Mouse (Mus musculus): Measurements from ENCODE around the gene Hdac10. TPM values are rescaled to one million over a fixed set of nuclear protein-coding genes. Genes with fewer than 3 reads are reported as not detected.

The Hdac10 gene
- polyA plus RNA-seq, 1 experiment from 2014 or later, result 10.7 TPM

DNA sequence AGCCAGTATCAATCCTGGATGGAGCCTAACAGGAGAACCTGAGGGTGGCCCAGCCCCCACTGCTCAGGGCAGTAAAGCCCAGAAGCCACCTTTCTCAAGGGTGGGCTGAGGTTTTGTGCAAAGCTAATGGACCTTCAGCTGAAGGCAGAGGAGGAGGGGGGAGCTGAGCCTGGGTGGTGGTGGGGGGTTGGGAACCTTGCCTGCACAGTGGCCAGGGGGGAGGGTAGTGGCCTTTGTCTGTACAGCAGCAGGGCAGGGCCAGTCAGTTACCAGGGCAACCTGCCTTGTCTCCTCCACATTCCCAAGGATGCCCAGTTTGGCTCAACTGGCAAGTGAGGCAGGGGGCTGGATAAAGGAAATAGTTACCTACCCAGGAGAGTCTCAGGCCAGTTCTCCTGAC is 23.8 kb upstream of the Hdac10 start:
- Histone ChIP-seq H3K4me1 (replicated peaks; ENCODE audit: control insufficient read depth, insufficient read depth) (peaks cover 5% of the 10 kb centered on the region), H3K4me3 (ENCODE audit: low read depth, low read length) (no peak overlapping the region)
- TF ChIP-seq EP300 (optimal IDR thresholded peaks at IDR 0.05) (no peak), CTCF (IDR thresholded peaks at IDR 0.05; ENCODE audit: low read depth) (no peak)

DNA sequence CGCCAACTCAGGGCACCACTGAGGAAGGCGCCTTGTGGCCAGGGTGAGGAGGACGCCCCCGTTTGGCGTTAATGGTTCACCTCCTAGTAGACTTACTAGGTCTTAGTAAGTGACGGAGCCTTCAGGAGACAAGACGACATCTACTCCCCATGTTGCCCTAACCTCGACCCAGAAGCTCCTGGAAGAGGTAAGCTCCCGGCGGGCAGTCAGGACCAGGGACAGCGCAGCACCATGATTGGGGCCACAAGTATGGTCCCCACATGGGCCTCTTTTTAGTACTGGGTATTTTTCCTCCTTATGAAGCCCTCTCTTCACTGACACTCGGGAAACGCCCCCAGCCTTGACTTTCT is 21.5 kb upstream of the Hdac10 start:
- Histone ChIP-seq H3K9me3 (ENCODE audit: control insufficient read depth, low read length) (no peaks in the 10 kb centered on the region), H3K36me3 (ENCODE audit: control insufficient read depth, insufficient read depth, low read length) (no peaks in the 10 kb centered on the region), H3K27ac (replicated peaks) (no peak overlapping the region), H3K27me3 (ENCODE audit: control insufficient read depth, insufficient read depth, low read length) (no peaks in the 10 kb centered on the region; the same call in 1 of the 2 replicates), H3K4me3 (ENCODE audit: low read depth, low read length) (peak overlapping the region; percentile 62), H3K4me2 (replicated peaks; ENCODE audit: low read depth) (peak overlapping the region; percentile 96), H3K4me1 (replicated peaks; ENCODE audit: control insufficient read depth, insufficient read depth) (peaks cover 5% of the 10 kb centered on the region), H3K9ac (ENCODE audit: low read length) (no peak overlapping the region)
- DNase-seq (ENCODE audit: low spot score) (peak; percentile 67), ATAC-seq (ENCODE audit: low FRiP score, low TSS enrichment) (no peak)
- WGBS, result 5% methylated on average over 13 of the region's 13 CpGs
- no peak for TF ChIP-seq EP300 (optimal IDR thresholded peaks at IDR 0.05)
- no peak; the same call in 1 of the 2 replicates for TF ChIP-seq CTCF (IDR thresholded peaks at IDR 0.05; ENCODE audit: low read depth)

More for the DNA sequence above, 23.8 kb upstream of the Hdac10 start:
- Histone ChIP-seq H3K4me2 (replicated peaks; ENCODE audit: low read depth) (no peak overlapping the region), H3K36me3 (ENCODE audit: control insufficient read depth, insufficient read depth, low read length) (peaks cover 19% of the 10 kb centered on the region), H3K9ac (ENCODE audit: low read length) (no peak overlapping the region), H3K27ac (replicated peaks) (no peak overlapping the region), H3K9me3 (ENCODE audit: control insufficient read depth, low read length) (no peaks in the 10 kb centered on the region), H3K27me3 (ENCODE audit: control insufficient read depth, insufficient read depth, low read length) (no peaks in the 10 kb centered on the region; the same call in 1 of the 2 replicates)
- DNase-seq (ENCODE audit: low spot score) (no peak), ATAC-seq (ENCODE audit: low FRiP score, low TSS enrichment) (no peak)

DNA sequence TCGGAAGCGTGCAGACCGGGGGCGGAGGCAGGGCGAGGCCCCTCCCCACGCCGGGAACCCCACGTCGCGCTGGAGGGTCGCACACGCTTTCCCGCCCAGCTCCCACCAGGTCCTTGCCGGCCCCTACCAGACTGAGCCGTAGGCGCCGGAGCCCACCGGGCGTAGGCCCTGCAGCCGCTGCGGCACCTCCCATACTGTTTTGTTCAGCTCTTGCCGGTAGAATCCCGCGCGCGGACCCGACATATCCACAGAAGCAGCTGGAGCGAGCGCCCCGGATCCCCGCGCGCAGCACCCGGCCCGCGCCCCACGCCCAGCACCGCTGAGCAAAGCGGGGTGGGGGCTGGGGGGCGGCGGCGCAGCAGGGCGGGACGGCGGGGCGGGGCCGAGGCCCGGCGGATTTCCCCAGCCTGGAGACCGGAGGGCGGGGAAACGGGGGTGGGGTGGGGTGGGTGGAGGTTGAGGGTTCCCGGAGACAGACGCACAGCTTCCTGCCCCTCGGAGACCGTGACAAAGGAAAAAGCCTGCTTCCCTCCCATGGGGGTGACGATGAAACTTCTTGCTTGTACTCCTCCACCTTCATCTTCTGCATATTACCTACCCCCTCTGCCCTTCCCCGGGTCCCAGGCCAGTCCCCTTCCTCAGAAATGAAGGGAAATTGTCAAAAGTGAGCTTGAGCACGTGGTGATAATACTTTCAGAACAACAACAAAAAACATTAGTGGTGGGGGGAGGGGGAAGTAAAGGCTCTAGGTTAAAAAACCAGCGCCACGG is 21.0 kb upstream of the Hdac10 start, which contains the start of gene Mapk11:
Gene Mapk11 (minus strand): TSS at position 358 of the 770 bp plus-strand sequence.
- TF ChIP-seq EP300 (optimal IDR thresholded peaks at IDR 0.05), result no peak
- no peak for TF ChIP-seq CTCF (IDR thresholded peaks at IDR 0.05; ENCODE audit: low read depth)
- Histone ChIP-seq H3K4me2 (replicated peaks; ENCODE audit: low read depth) (peak within 1 kb of the TSS; percentile 96), H3K9ac (ENCODE audit: low read length) (peak within 1 kb of the TSS; percentile 55; the same call in 1 of the 2 replicates), H3K36me3 (ENCODE audit: control insufficient read depth, insufficient read depth, low read length) (no peaks in the 10 kb centered on the region), H3K9me3 (ENCODE audit: control insufficient read depth, low read length) (no peaks in the 10 kb centered on the region), H3K27ac (replicated peaks) (no peak within 1 kb of the TSS), H3K4me1 (replicated peaks; ENCODE audit: control insufficient read depth, insufficient read depth) (peaks cover 5% of the 10 kb centered on the region), H3K27me3 (ENCODE audit: control insufficient read depth, insufficient read depth, low read length) (no peaks in the 10 kb centered on the region; the same call in 1 of the 2 replicates), H3K4me3 (ENCODE audit: low read depth, low read length) (peak within 1 kb of the TSS; percentile 62)
- DNase-seq (ENCODE audit: low spot score) (peak; percentile 42), ATAC-seq (ENCODE audit: low FRiP score, low TSS enrichment) (peak; percentile 19; the same call in 1 of the 2 replicates)
- WGBS, result 2% methylated on average over 57 of the region's 61 CpGs

DNA sequence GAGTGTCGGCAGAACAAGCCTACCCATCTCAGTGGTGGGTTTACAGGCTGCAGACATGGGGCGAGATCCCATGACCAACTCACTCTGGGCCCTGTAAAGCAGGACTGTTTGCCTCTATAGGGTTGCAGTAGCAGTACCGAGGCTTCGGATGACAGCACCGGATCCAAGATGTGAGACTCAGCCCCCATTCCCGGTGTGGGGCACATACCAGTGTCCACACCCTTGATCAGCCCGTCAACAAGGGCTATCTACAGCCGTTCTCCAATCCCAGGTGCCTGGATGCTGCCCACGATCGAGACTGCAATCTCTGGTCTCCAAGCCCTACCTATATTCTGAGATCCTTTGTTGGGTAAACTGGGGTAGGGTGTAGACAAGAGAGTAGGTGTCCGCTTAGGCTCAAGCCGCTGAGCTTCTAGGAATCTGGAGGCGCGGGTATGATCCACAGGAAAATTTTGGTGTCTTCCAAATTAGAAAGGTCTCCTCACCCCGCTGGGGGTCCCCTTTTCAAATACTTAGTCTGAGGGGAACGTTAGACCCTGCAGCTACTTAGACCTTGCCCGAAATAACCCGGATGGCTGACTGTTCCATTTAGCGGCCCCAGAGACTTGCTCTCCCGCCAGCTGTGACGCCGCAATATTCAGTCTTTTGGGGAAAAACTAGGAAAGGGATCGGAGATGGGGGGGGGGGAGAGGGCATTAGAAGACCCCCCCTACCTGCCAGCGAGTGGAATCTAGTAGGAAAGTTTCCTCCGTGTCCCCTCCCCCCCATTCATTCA is 20.2 kb upstream of the Hdac10 start:
- ATAC-seq (ENCODE audit: low FRiP score, low TSS enrichment) (no peak), DNase-seq (ENCODE audit: low spot score) (no peak)
- TF ChIP-seq EP300 (optimal IDR thresholded peaks at IDR 0.05) (no peak), CTCF (IDR thresholded peaks at IDR 0.05; ENCODE audit: low read depth) (no peak)
- Histone ChIP-seq H3K4me3 (ENCODE audit: low read depth, low read length) (peak overlapping the region; percentile 62), H3K9ac (ENCODE audit: low read length) (peak overlapping the region; percentile 55; the same call in 1 of the 2 replicates), H3K4me2 (replicated peaks; ENCODE audit: low read depth) (peak overlapping the region; percentile 96), H3K9me3 (ENCODE audit: control insufficient read depth, low read length) (no peaks in the 10 kb centered on the region), H3K4me1 (replicated peaks; ENCODE audit: control insufficient read depth, insufficient read depth) (peaks cover 5% of the 10 kb centered on the region), H3K27me3 (ENCODE audit: control insufficient read depth, insufficient read depth, low read length) (no peaks in the 10 kb centered on the region; the same call in 1 of the 2 replicates), H3K27ac (replicated peaks) (no peak overlapping the region), H3K36me3 (ENCODE audit: control insufficient read depth, insufficient read depth, low read length) (no peaks in the 10 kb centered on the region)
- 6% methylated on average over 25 of the region's 25 CpGs for WGBS

DNA sequence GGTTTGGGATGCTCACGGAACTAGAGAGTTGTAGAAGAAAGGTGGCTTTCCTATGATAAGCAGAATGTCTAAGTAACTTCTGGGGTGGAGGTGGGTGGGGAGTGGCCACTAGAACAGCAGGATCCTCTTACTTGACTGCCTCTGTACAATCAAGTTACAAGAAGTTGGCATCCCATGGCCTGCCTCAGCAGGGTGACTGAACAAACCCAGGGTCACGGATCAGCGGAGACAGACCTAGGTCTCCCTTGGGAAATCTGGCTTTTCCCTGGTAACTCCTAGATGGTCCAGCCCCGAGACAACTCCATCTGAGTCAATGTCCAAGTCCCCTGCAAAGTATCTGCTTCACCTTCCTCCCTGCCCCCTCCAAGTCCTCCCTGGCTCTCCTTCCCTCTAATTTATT is 19.4 kb upstream of the Hdac10 start:
- Histone ChIP-seq H3K4me1 (replicated peaks; ENCODE audit: control insufficient read depth, insufficient read depth) (peaks cover 5% of the 10 kb centered on the region), H3K4me3 (ENCODE audit: low read depth, low read length) (no peak overlapping the region), H3K9ac (ENCODE audit: low read length) (no peak overlapping the region), H3K27ac (replicated peaks) (no peak overlapping the region), H3K27me3 (ENCODE audit: control insufficient read depth, insufficient read depth, low read length) (no peaks in the 10 kb centered on the region; the same call in 1 of the 2 replicates), H3K4me2 (replicated peaks; ENCODE audit: low read depth) (no peak overlapping the region), H3K9me3 (ENCODE audit: control insufficient read depth, low read length) (no peaks in the 10 kb centered on the region), H3K36me3 (ENCODE audit: control insufficient read depth, insufficient read depth, low read length) (no peaks in the 10 kb centered on the region)
- TF ChIP-seq CTCF (IDR thresholded peaks at IDR 0.05; ENCODE audit: low read depth) (no peak), EP300 (optimal IDR thresholded peaks at IDR 0.05) (no peak)
- DNase-seq (ENCODE audit: low spot score) (no peak), ATAC-seq (ENCODE audit: low FRiP score, low TSS enrichment) (no peak)
- WGBS, result 66% methylated on average over 4 of the region's 4 CpGs

All from stomach, postnatal 0 days (tissue).